Mouse (Mus musculus) kidney, adult 10 weeks (tissue): ENCODE measurements around the gene Rps24. TPM values are rescaled to one million over a fixed set of nuclear protein-coding genes. Genes with fewer than 3 reads are reported as not detected.

Source experiments
- polyA plus RNA-seq: library from polyadenylated mRNA; stranded (reverse); fragments of 350-450 nt; fragmentation: Illumina TruSeq; extraction: RNeasy Lipid Tissue Mini Kit (QIAGEN cat#74804); gene quantifications from one replicate; pipeline ENCODE4 v1.2.3, GENCODE M21; 2014; ENCODE audit warnings: low read depth, low replicate concordance

Gene Rps24
- polyA plus RNA-seq: 4,127 TPM

GRCm38 (mm10) chr14:24486773-24487227 is at the start of gene Rps24, which contains the start of gene Polr3a:
TSS of gene Rps24 (plus strand) at chr14:24487125.
TSS of gene Polr3a (minus strand) at chr14:24487058.

Other genes starting within 250 kb of the Rps24 start
- gene Dlg5, start 241.2 kb upstream of the Rps24 start, polyA plus RNA-seq: 15.1 TPM
- not detected for gene E330034G19Rik, start 193.9 kb upstream of the Rps24 start, polyA plus RNA-seq
- 6.8 TPM for gene Polr3a, start 67 bp upstream of the Rps24 start, polyA plus RNA-seq